Mouse (Mus musculus) cerebellum, adult 9-11 months (tissue): ENCODE measurements around the gene Gfpt2.
"Not testable (repeated sequence)": the region's sequence is repeated elsewhere in the genome, so short reads cannot be mapped to it uniquely, and the experiment has no call there.

ENCODE experiments used
- DNase-seq: peaks from one replicate; pipeline ENCODE4 v3.0.0; 2022

The Gfpt2 gene

GRCm38 (mm10) chr11:49794342-49795144 is 565 bp downstream of the Gfpt2 start:
- DNase-seq: no peak

GRCm38 (mm10) chr11:49798931-49799330 is 5.0 kb downstream of the Gfpt2 start:
- no peak for DNase-seq

GRCm38 (mm10) chr11:49801516-49801915 is 7.5 kb downstream of the Gfpt2 start:
- no peak for DNase-seq

DNA sequence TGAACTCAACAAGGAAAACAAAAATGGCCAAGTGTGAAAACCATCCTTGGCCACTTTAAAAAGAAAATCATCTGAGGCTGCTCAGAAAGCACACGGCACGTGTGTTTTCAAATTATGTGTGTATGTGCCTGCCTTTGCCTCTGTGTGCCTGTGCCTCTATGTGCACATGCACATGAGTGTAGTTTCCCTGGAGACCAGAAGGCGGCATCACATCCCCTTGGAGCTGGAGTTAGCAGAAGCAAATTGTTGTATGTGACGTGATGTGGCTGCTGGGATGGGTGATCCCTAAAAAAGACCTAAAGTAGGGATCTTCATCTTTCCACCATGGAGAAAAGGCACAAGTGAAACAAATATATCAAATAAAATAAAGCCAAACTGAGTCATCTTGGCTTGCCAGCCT is 9.8 kb downstream of the Gfpt2 start:
- DNase-seq: no peak

DNA sequence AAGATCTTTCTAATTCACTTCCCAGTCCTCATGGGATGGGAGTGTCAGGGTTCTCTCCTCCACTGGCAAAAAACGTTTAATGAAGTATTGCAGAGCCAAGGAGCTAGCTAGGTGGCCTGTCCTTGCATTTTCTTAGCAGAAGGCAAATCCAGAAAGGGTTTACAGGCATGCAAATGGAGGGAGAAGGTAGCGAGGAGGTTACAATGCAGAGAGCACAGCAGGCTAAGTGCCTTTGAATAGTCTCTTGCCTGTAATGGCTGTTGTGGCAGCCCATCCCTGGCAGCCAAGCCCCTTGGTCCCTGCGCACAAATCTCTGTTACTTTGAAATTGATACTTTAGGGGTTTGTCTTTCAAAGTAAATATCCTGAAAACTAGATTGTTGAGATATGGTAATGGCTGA is 12.2 kb downstream of the Gfpt2 start:
- no peak for DNase-seq

- DNase-seq: no peak
Measured at GRCm38 (mm10) chr11:49808946-49809345, 15.0 kb downstream of the Gfpt2 start.

DNA sequence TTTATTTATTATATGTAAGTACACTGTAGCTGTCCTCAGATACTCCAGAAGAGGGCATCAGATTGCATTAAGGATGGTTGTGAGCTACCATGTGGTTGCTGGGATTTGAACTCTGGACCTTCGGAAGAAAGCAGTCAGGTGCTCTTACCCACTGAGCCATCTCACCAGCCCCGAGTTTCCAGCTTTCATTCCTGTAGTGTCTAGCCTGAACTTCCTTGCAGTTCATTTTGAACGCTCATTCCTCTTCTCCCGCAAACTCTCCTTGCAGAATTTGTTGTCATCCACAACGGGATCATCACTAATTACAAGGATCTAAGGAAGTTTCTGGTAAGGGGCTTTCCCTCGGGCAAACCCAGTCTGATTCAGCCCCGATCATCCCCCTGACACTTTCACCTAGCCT is 16.7 kb downstream of the Gfpt2 start:
- DNase-seq: not testable (repeated sequence)

DNA sequence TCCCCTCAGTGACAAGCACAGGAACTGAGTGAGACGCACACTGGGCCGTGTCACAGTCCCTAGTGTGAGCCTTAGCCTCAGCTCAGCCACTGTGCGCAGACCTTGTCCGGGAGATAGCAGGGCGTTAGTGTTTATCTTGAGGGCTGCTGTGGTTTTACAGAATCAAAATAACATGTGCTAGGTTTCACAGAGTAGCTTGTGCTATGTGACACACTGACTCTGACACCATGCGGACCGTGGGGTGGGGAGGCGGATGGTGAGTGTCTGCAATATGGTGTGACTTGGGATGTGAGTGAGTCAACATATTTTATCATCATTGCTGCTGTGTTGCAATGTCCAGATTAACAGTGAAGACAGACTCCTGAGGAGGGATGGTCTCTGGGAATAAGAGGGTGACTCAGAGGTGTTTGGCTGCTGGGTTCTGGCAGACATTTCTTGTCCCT is 17.1 kb downstream of the Gfpt2 start:
- no peak for DNase-seq

GRCm38 (mm10) chr11:49811879-49812278 is 17.9 kb downstream of the Gfpt2 start:
- DNase-seq: no peak

DNA sequence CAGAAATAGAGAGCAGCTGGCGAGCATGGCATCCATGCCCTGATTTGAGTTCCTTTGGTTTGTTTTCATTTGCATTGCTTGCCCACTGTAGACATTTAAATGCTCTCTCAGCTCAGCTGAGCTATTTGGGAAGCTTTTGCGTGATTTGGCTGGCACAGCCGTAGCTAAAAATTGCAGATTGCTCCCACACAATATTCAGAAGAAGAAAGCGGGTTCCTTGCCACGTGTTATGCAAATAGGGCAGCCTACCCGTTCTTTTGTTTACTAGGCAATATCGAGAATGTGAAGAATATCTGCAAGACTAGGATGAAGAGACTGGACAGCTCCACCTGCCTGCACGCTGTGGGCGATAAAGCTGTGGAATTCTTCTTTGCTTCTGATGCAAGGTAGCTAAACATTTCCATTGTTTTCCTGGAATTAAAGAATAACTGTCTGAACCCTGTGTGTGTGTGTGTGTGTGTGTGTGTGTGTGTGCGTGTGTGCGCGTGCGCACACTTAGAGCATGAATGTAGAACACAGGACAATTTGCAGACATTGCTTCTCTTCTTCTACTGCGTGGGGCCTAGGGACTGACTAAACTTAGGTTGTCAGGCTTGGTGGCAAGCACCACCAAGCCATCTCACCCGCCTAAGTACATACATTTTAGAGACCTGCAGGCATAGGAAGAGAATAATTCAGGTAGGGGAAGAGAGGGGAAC is 25.0 kb downstream of the Gfpt2 start:
- DNase-seq: no peak

- DNase-seq: no peak
Measured at GRCm38 (mm10) chr11:49819676-49820075, 25.7 kb downstream of the Gfpt2 start.

DNA sequence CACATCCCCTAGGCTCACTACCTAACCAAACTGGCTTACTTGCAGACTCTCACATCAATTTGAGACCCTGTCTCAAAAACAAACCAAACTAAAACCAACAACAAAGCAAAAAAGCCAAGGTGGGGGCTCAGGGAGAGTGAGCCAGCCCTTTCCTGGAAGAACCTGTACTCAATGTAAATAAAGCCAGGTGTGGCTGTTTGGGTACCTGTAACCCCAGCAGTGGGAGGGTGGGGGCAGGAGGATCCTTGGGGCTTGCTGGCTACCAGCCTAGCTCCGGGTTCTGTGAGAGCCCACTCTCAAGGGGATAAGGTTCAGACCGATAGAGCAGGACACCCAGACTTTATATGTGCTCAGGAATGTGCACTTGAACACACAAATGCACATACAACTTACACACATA is 26.9 kb downstream of the Gfpt2 start:
- no peak for DNase-seq

- DNase-seq: no peak
Measured at GRCm38 (mm10) chr11:49821546-49821945, 27.6 kb downstream of the Gfpt2 start.

DNA sequence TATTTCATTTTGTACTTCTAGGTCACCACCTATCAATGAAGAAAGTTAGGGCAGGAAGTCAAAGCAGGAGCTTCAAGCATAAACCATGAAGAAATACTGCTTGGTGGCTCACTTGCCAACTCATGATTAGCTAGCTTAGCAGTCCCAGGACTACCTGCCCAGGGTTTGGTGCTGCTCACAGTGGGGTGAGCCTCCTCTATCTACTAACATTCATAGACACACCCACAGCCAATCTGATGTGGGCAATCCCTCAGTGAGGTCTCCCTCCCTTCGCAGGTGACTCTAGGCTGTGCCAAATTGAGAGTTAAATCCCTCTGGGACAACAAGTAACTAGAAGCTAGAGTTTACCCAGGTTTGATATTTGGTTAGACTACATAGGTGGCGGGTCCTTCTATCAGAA is 28.4 kb downstream of the Gfpt2 start:
- DNase-seq: no peak

DNA sequence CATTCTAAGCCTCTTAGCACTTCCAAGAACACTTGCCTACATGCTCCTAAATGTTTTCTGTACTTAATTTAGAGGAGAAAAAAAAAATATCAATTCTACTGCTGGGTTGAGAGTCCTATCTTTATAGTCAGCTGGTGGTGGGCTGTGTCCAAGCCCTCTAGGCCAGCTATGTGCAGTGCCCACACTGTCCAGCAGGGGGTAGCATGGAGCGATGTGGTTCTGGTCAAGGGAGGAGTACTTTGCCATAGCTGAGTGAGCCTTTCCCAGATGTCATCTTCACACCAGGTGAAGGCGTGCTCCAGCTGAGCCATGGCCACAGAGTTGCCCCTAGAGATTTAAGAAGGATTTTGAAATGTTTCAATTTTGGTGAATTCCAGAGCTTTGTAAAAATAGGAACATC is 30.9 kb downstream of the Gfpt2 start:
- DNase-seq: peak; percentile 30

DNA sequence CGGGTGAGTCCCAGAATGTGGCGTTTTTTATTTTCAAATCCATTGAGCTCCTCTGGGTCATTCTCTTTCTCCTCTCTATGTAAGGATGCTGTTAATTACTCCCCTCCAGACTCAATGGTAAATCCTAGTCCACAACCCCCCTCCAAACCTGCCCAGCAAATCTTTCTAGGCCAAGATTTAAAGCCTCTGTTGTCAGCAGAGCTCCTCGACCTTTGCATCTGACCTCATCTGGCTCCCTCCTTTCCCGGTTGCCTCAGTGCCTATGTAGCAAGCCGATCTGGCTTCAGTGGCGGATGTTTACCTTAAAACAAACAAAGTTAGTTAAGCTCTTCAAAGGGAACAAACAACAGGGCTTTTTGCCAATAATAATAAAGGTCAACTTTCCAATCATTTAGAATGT is 33.3 kb downstream of the Gfpt2 start:
- DNase-seq: no peak

- no peak for DNase-seq
Measured at GRCm38 (mm10) chr11:49829176-49829745, 35.3 kb downstream of the Gfpt2 start.

DNA sequence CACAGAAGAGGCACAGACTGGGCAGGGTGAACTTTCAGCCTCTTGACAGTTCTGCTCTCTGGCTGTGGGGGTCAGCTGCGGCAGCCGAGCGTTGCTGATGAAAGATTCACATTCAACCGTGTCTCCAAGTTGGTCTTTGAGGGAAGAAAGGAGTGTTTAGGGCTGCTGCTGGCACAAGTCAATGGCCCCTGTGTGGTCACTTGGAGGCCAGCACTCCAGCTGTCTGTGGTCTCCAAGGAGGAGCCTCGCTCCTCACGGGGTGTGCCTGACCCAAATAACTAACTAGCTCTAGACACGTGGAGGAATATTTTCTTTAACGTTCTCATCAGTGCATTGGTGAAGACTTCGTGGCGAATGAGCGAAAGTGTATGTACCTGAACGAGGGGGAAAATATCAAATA is 38.0 kb downstream of the Gfpt2 start:
- no peak for DNase-seq

- DNase-seq: no peak
Measured at GRCm38 (mm10) chr11:49832962-49833361, 39.0 kb downstream of the Gfpt2 start.

DNA sequence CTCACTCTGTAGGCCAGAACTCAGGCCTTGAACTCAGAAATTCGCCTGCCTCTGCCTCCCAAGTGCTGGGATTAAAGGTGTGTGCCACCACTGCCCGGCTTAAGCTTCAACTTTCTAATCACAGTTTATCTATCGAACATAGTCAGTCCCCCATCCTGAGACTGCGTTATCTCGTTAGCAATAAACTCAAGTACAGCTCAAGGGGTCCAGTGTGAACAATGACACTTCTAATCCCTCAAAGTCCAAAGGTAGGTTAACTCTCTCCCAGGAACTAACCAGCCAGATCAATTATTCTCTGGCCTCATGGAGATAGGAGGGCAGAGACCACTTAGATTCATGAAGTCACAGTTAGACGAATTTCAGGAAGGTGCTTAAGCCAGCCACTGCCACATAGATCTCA is 40.3 kb downstream of the Gfpt2 start:
- DNase-seq: no peak

DNA sequence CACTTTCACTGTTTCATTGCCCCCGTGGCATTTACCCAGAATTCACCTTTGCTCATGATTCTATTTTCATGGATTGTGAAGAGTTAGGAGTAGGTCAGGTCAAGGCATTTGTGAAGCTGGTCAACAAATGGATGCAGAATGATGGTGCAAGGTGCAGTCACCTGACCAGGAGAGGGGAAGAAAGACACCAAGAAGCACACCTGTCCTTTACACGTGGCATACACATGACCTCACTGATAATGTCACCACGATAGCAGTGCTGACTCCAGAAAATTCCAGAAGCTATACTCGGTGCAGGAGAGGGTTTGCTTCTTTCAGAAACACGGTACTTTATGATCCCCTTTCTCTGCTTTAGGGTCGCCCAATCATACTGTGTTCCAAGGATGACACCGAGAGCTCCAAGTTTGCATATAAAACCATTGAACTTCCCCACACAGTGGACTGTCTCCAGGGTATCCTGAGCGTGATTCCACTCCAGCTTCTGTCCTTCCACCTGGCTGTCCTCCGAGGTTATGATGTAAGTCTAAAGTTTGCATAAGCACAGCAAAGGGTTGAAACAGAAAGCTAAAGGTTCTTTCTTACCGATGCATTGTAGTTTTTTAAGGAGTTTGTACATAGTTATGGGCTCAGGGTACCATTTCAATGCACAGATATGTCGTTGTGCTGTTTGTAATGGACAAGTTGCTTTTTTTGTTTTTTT is 41.4 kb downstream of the Gfpt2 start:
- DNase-seq: no peak

GRCm38 (mm10) chr11:49837717-49838407 is 43.9 kb downstream of the Gfpt2 start:
- no peak for DNase-seq

DNA sequence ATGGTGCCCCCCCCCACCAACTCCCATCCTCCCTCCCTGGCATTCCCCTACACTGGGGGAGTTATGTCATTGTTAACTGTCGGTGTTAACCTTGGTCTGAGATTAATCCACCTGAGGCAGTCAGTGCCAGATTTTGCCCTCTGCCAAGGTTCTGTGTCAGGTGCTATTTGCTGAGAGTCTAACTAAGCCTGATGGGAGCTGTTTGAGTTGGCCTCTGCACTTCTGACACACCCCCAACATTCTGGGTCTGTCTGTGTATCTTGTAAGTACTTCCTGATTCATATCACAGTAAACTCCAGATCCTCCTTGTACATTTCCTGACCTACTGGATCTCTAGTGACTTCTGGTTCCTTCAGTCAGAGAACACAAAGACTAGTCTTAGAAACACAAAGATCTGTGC is 46.7 kb downstream of the Gfpt2 start:
- DNase-seq: no peak
